Mouse (Mus musculus) E14TG2a.4 (cell line): Measurements from ENCODE around the gene Klhl8.

Experiments used
- CTCF ChIP-seq: conservative IDR thresholded peaks from 2 replicates; pipeline ENCODE4 v1.5.1; 2014; ENCODE audit warnings: low read length
- POU5F1 ChIP-seq: IDR thresholded peaks from 2 replicates; pipeline ENCODE4 v1.6.1; 2014; ENCODE audit warnings: low read length, borderline replicate concordance

DNA sequence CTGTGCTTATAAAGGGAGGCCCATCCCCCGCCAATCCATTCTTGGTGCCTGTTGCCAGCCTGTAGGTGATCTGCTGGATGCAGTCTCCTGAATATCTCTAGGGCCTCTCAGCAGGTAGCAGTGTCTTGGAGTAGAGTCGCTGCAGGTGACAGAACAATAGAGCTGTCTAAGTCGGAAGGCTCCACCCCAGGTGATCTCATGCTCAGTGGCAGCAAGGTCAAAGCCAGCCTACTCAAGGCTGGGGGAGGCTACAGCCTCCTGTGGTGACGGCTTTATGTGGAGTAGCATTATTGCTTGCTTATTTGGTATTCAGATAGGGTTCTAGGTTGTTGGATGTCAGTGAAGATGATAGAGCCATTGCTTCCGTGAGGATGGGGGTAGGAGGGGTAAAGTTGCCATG, 97.8 kb downstream of the Klhl8 start:
- TF ChIP-seq CTCF (no peak), POU5F1 (no peak)
